Mouse (Mus musculus) ES-E14 (cell line): ENCODE measurements at regions not wholly inside any gene's neighbourhood (a gene's known extent, or its start where the extent isn't known, plus 50 kb on each side); places are given as distances from the start of the nearest gene placed in this dataset.

Experiments used
- DNase-seq: peaks from one replicate; pipeline ENCODE4 v3.0.0-alpha.2; 2013; ENCODE audit warnings: low read depth, low spot score
- H3K27ac ChIP-seq: 2 replicates; pipeline ENCODE4 v1.5.1; 2012; ENCODE audit warnings: low read depth, mild to moderate bottlenecking, low read length, moderate library complexity, mixed read lengths; ENCODE audit not compliant: poor library complexity, insufficient read depth, severe bottlenecking
- H3K36me3 ChIP-seq: 2 replicates; pipeline ENCODE4 v1.6.1; 2012; ENCODE audit warnings: mild to moderate bottlenecking, low read length, moderate library complexity, mixed read lengths; ENCODE audit not compliant: control insufficient read depth, poor library complexity, insufficient read depth, severe bottlenecking
- H3K4me1 ChIP-seq, 2 experiments: fragments of 150-350 bp in 1 of 2; sonication (generic) in 1 of 2; 2 replicates each; pipeline ENCODE4 v1.6.1; 2012; ENCODE audit warnings: low read length in 2 of 2, mild to moderate bottlenecking in 1 of 2, mixed read lengths in 1 of 2; ENCODE audit not compliant: control insufficient read depth in 2 of 2, insufficient read depth in 2 of 2, poor library complexity in 1 of 2
- H3K4me3 ChIP-seq, 2 experiments: fragments of 150-350 bp in 1 of 2; sonication (generic) in 1 of 2; 2 replicates each; pipeline ENCODE4 v1.5.1; 2012; ENCODE audit warnings: low read length in 2 of 2, low read depth in 1 of 2, mild to moderate bottlenecking in 1 of 2, mixed read lengths in 1 of 2; ENCODE audit not compliant: insufficient read depth in 1 of 2, poor library complexity in 1 of 2, severe bottlenecking in 1 of 2
- H3K9ac ChIP-seq: 2 replicates; pipeline ENCODE4 v1.6.1; 2012; ENCODE audit warnings: low read depth, mild to moderate bottlenecking, low read length, mixed read lengths; ENCODE audit not compliant: poor library complexity, insufficient read depth, severe bottlenecking
- H3K9me3 ChIP-seq: fragments of 150-350 bp; sonication (generic); 2 replicates; pipeline ENCODE4 v1.6.1; 2012; ENCODE audit warnings: low read depth, mild to moderate bottlenecking, low read length; ENCODE audit not compliant: control insufficient read depth, insufficient read depth
- CHD2 ChIP-seq: IDR thresholded peaks from 2 replicates; pipeline ENCODE4 v1.6.1; 2014; ENCODE audit warnings: mild to moderate bottlenecking, low read depth, low read length, inconsistent platforms
- HCFC1 ChIP-seq: IDR thresholded peaks from 2 replicates; pipeline ENCODE4 v1.6.1; 2012; ENCODE audit warnings: low read length, inconsistent platforms, borderline replicate concordance; ENCODE audit not compliant: insufficient read depth
- MAFK ChIP-seq: IDR thresholded peaks from 2 replicates; pipeline ENCODE4 v1.6.1; 2014; ENCODE audit warnings: mild to moderate bottlenecking, low read depth, low read length, inconsistent platforms; ENCODE audit not compliant: insufficient read depth
- ZC3H11A ChIP-seq: IDR thresholded peaks from 2 replicates; pipeline ENCODE4 v1.6.1; 2012; ENCODE audit warnings: low read depth, mild to moderate bottlenecking, inconsistent platforms, low read length, borderline replicate concordance
- ZNF384 ChIP-seq: IDR thresholded peaks from 2 replicates; pipeline ENCODE4 v1.6.1; 2012; ENCODE audit warnings: low read depth, low read length, inconsistent platforms
- in situ Hi-C, 2 experiments: fragments of 600-800 bp; cut with MboI; formaldehyde crosslinking; loops; one replicate each; pipeline ENCODE4 v1.15.1; 2025; ENCODE audit warnings: low sequenced_read_pairs in 2 of 2, inconsistent platforms in 1 of 2; ENCODE audit not compliant: unreplicated experiment in 2 of 2

- no peak overlapping the region for H3K4me3 ChIP-seq
- no peak for DNase-seq
- no peaks in the 10 kb centered on the region for H3K9me3 ChIP-seq
- no peak overlapping the region for H3K9ac ChIP-seq
- in situ Hi-C loops = no loop called here
- no peak overlapping the region for H3K27ac ChIP-seq
- TF ChIP-seq ZNF384 = no peak
- no peak for TF ChIP-seq ZC3H11A
- no peak for TF ChIP-seq HCFC1
- TF ChIP-seq MAFK = no peak
- TF ChIP-seq CHD2 = no peak
- no peaks in the 10 kb centered on the region for H3K36me3 ChIP-seq
- no peaks in the 10 kb centered on the region for H3K4me1 ChIP-seq
These were observed 148.8 kb downstream of the Ttc32 start for GRCm38 (mm10) chr12:9178626-9179025.

- Histone ChIP-seq H3K4me3 (no peak overlapping the region), H3K9me3 (no peaks in the 10 kb centered on the region), H3K9ac (no peak overlapping the region), H3K27ac (no peak overlapping the region), H3K4me1 (no peaks in the 10 kb centered on the region), H3K36me3 (no peaks in the 10 kb centered on the region)
- in situ Hi-C loops = no loop called here
- no peak for TF ChIP-seq ZNF384
- TF ChIP-seq HCFC1 = no peak
- no peak for TF ChIP-seq ZC3H11A
- no peak for TF ChIP-seq CHD2
- no peak for TF ChIP-seq MAFK
- DNase-seq = no peak
These were observed 150.9 kb downstream of the Ttc32 start for GRCm38 (mm10) chr12:9180677-9181076.

- TF ChIP-seq CHD2 (no peak), ZNF384 (no peak), ZC3H11A (no peak), HCFC1 (no peak), MAFK (no peak)
- no peaks in the 10 kb centered on the region for H3K9me3 ChIP-seq
- H3K36me3 ChIP-seq = no peaks in the 10 kb centered on the region
- in situ Hi-C loops = no loop called here
- no peak overlapping the region for H3K27ac ChIP-seq
- no peak overlapping the region for H3K4me3 ChIP-seq
- no peaks in the 10 kb centered on the region for H3K4me1 ChIP-seq
- H3K9ac ChIP-seq = no peak overlapping the region
- no peak for DNase-seq
These were observed 161.9 kb downstream of the Ttc32 start for GRCm38 (mm10) chr12:9191721-9192120.

- Histone ChIP-seq H3K4me1 (no peaks in the 10 kb centered on the region), H3K27ac (no peak overlapping the region), H3K9ac (no peak overlapping the region), H3K36me3 (no peaks in the 10 kb centered on the region), H3K4me3 (no peak overlapping the region), H3K9me3 (no peaks in the 10 kb centered on the region)
- TF ChIP-seq HCFC1 (no peak), MAFK (no peak), CHD2 (no peak), ZC3H11A (no peak), ZNF384 (no peak)
- in situ Hi-C loops = no loop called here
- no peak for DNase-seq
These were observed 169.5 kb downstream of the Ttc32 start for GRCm38 (mm10) chr12:9199321-9199720.

GRCm38 (mm10) chr12:9212211-9212610 is 182.4 kb downstream of the Ttc32 start:
- no peak overlapping the region for H3K4me3 ChIP-seq
- H3K9ac ChIP-seq = no peak overlapping the region
- no peak overlapping the region for H3K27ac ChIP-seq
- no peaks in the 10 kb centered on the region for H3K4me1 ChIP-seq
- TF ChIP-seq HCFC1 = no peak
- no peak for TF ChIP-seq ZC3H11A
- TF ChIP-seq CHD2 = no peak
- no peak for TF ChIP-seq MAFK
- TF ChIP-seq ZNF384 = no peak
- no peak for DNase-seq
- in situ Hi-C loops = no loop called here
- H3K9me3 ChIP-seq = no peaks in the 10 kb centered on the region
- H3K36me3 ChIP-seq = no peaks in the 10 kb centered on the region
